Mouse (Mus musculus) layer of hippocampus, adult 8-10 months (tissue): ENCODE results near the gene Rnf145. TPM values are rescaled to one million over a fixed set of nuclear protein-coding genes. Genes with fewer than 3 reads are reported as not detected.
"Not testable (repeated sequence)": the region's sequence is repeated elsewhere in the genome, so short reads cannot be mapped to it uniquely, and the experiment has no call there.

Experiments
- DNase-seq, 2 experiments: peaks; one replicate each; pipeline ENCODE4 v3.0.0; 2022; ENCODE audit warnings: low spot score in 2 of 2
- total RNA-seq, 4 experiments: library from RNA; stranded (reverse); gene quantifications; 2 replicates each; pipeline ENCODE4 v1.2.4; 2022

The Rnf145 gene
- total RNA-seq, 4 experiments from 2014 or later: 77.6 to 108 (median 86.9) TPM

DNA sequence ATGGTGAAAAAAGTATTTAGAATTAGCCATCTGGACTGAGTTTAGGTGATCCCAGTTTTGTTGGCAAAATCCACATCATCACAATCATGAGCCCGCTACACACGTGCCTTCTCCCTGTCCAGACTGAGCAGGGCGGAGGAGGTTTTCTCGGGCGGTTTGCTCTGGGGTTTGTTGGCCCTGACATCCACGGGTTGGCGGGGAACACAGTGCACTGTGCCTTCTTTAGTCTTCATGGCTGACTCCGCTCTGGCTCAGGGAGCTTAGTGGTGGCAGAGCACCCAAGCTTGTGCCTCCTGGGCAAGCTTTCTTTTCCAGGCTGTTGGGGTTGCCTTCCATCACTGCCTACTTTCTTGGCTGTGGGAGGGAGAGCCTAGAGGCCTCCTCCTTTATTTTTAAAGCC lies 41.6 kb downstream of the Rnf145 start:
- no peak for DNase-seq

DNA sequence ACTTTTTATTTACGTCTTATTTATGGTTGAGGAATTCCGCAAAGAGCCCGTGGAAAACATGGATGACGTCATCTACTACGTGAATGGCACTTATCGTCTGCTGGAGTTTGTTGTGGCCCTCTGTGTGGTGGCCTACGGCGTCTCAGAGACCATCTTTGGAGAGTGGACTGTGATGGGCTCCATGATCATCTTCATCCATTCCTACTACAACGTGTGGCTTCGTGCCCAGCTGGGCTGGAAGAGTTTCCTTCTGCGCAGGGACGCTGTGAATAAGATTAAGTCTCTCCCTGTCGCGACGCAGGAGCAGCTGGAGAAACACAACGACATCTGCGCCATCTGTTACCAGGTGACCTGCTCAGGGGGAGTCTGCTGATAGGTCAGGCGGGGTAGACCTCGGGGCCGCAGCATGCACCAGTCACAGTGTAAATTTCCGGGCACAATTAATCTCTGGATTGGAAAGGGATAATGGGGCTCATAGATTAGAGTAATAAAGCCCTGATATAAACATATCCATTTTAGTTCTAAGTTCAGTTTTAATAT lies 42.8 kb downstream of the Rnf145 start:
- no peak for DNase-seq

DNA sequence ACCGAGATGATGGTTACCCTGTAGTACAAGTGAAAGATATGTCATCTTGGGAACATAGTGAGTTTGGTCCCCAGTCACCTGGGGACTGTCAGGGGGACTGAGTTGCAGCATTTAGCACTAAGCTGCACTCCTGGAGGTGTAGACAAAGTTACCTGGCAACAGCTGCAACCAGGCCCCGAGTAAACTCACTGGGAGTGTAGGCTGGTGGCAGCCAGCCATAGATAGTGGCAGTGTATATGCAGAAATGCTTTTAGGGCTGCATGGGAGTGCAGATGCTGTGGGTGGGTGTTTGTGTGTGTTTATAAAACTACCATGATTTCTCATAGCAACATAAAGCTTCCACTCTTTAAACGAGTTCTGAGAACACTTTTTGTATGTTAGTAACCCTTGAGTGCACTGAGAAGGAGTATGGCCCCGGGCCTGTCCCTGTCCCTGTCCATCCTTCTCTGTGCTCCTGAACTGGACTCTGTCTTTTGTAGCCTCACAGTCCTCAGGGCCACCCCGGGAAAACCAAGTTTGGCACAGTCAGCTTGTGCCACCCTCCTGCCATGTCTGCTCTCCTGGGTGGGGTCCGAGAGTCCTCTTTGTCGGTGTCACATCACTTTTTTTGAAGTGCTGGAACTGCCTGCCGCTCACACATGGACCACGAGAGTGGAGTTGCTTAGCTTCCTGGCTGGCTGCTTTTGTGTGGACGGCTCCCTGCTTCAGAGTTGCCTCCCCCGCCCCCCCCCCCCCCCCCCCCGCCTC lies 43.8 kb downstream of the Rnf145 start:
- no peak for DNase-seq

DNA sequence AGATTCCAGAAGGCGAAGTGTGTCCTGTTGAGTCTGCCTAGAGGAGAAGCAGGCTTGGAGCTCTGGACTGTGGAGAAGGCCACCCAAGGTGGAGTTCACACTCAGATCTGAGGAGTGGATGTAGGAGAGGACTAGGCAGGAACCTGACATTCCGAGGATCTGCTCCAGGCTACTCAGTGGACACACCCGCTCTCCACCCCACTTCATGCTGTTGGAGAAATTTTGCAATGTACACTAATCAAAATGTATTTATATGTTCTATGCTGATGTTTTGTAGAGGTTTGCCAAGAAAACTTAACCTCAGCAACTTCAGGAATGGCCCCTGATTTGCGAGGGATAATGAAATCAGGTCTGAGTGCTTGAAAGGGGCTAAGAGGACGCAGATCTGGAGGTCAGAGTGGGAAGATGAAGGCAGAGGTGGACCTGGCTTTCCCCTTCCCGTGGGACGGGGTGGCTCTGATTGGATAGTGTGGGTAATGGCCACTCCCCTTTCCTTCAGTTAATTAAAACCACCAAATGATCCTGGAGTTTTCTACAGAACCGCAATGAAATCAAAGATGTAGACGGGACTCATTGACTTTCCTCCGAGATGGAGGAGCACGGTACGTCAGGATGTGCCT lies 45.6 kb downstream of the Rnf145 start:
- DNase-seq: no peak

DNA sequence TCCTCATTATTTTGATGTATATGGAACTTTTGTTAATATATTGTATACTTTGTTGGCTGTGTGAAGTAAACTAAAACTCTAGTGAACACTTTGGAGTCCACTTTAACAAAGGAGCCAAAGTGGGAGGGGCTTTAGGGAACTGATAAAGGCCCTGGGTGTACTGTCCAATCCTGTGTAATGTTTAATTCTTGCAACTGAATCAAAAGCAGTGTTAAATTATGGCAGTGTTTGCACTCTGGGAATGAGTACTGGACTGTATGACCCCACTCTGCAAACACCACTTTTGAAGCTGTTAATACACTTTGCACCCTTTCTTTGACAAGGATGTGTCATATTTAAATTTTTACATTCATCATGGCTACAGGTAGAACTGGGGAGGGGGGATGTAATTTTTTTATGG lies 46.2 kb downstream of the Rnf145 start:
- DNase-seq: no peak

DNA sequence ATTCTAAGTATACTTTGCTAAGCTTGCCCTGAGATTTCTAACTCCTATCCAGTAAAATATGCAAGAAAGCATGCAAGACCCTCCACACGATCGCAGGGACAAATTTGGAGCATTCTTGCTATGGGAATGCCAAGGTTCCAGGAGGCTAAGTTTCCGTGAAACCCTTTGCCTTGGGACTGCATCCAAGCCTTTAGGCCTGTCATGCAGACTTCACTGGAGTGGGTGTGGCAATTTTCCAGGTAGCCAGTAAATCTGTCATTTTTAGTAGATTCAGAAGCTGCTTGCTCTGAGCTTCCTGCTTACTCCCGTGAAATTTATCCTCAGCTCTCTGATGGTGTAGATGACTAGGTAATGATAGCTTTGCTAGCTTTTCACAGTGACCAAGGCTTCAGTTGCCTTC lies 51.6 kb downstream of the Rnf145 start:
- not testable (repeated sequence) for DNase-seq

DNA sequence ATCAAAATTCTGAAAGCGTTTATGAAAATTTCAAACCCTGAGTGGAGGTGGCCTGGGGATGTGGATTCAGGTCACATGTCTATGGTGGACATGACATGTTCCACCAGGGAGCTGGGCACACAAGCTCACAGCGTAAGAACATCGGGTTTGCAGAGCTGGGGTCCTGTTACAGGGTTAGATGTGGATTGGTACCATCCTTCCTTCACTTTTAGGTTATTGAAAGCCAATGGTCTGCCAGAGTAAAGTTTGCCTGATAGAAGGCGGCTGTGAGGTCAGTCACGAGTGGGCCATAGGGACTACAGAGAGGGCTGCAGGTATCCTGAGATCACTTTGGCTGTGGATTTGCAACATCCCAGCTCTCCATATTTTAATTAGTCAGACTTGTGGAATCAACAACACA lies 54.0 kb downstream of the Rnf145 start:
- no peak for DNase-seq

DNA sequence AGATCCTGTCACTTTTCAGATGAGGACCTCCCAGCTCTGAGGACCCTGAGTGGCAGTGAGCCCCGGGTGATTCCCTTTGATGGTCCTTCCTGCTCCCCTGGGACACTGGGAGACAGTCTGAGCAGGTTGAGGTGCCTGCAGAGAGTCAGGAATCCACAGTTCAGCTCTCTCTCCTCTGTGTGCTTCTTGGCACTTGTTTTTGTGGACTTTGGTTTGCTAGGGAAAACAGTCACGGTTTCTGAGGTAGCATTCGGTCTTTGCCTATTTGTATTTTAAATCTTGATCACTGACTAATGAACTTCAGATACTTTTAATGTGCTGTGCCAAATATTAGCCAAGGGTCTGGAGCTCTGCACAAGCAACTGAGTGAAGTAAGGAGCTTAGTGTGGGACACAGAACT lies 54.6 kb downstream of the Rnf145 start:
- no peak for DNase-seq

DNA sequence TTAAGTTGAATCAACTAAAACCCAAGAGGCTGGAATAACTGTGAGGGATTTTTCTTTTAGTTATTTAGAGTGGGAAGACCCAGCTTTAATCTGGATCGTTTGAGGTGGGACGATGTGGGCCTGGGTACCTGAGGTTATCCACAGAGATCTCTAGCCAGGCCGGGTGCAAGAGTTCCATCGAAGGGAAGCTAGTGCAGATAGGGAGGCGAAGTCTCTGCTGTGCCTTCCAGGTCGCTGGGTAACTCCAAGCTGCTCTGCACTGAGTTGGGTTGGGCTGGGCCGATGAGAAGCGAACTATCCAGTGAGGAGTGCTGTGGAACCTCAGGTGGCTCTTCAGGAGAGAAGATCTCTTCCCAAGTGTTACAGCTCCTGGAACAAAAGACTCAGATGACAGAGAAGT lies 55.6 kb downstream of the Rnf145 start:
- no peak for DNase-seq

DNA sequence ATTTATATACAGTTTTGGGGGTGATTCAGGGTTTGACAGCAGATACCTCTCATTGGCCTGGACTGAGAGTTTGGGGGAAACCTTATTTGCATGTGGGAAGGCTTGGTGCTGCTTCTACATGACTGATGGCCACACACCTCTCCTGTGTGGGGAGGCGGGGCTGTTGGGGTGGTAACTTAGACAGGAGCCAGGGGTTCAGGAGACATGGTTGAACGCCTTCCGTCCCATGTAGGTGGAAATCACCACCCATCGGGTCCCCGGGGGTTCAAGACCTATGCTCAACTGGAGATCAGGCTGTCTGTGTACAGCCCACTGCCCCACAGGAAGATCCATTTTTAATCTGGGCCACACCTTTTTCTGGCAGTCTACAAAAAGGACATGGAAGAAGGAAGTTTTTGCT lies 56.1 kb downstream of the Rnf145 start:
- DNase-seq: no peak

DNA sequence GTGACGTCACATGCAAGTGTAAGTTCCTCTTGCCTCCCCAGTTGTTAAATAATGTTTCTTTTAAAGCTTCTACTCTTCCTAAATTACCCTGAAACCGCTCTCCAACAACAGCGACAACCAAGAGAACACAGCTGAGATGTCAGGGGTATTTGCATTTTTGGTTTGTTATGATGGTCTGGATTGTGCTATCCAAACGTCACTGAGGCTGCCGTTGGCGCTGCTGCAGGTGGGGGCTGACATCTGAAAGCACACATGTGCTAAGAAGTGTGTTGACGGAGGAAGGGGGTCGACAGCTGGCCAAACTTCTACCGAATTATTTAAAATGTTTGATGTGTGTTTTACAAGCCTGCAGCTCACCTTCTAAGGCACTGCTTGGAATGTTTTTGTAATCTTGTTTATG lies 59.1 kb downstream of the Rnf145 start:
- no peak for DNase-seq

DNA sequence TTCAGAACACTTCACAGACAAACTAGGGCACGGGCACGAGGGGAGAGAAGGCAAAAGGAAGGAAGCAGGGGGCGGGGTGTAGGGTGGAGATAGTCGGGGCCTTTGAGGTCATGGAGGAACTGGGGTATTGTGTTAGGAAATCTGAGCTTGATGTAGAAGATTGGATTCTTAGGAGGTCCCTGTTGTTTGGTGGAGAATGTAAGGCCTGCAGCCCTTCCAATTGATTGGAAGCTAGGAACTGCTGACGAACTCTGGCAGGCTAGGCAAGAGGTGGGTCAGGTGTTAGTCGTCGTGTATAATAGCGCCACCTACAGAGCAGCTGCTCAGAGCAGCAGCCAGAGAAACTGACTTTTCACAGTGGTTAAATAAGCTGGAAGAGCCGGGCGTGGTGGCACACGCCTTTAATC lies 62.5 kb downstream of the Rnf145 start:
- no peak for DNase-seq

DNA sequence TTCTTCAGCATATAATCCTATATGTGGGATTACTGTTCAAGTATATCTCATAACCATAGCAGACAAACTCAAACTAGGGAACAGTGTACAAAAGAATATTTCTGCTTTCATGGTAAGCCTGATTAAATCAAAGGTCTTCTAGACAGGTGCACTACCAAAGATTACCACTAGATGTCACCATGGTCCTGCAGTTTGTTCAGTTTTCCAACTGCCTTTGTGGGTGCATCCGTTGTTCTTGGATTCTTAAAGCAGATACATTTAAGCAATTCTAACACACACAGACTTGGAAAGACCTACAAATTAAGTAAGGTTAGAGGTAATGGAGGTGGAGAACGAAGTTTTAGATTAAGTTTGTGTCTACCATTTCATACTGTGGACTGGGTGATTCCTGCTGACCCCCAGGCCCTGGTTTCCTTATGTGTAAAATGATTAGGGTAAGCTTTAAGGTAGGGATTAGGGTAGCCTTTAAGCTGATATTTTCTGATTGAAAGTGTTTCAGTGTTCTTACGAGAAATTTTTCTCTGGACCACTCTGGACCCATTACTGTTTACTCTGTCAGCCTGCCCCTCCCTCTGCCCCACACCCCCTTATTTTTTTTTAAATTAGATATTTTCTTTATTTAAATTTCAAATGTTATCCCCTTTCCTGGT lies 67.4 kb downstream of the Rnf145 start:
- peak in 1 of 2 experiments; percentile 67 for DNase-seq

DNA sequence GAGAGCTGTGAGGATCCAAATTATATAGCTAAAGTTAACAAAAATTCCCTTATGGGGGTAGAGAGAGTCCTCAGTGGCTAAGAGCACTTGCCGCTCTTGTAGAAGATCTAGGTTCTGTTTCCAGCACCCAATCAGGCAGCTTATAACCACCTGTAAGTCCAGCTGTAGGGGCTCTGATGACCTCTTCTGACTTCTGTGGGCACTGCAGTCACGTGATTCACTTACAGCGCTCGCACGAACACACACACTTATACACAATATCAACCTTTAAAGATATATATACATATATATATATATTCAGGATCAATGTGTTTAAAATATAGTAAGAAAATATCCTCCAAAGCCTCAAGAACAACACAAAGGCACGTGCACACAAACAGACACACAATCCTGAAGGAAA lies 74.3 kb downstream of the Rnf145 start:
- no peak for DNase-seq

DNA sequence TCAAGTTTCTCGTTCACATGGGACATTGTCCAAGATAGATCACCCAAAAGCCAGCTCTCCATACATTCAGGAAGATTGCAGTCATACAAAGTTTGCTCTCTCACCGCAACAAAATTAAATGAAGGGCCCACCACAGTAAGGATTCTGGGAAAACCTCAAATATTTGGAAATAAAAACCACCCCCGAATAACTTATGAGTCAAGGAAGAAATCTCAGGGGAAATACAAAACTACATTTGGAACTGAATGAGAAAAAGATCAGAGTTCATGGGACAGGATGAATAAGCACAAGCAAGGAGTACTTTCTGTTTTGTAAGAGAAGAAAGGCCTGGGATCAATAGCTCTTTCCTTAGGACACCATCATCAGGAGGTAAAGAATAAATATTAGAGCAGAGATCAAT lies 76.0 kb downstream of the Rnf145 start:
- no peak for DNase-seq

DNA sequence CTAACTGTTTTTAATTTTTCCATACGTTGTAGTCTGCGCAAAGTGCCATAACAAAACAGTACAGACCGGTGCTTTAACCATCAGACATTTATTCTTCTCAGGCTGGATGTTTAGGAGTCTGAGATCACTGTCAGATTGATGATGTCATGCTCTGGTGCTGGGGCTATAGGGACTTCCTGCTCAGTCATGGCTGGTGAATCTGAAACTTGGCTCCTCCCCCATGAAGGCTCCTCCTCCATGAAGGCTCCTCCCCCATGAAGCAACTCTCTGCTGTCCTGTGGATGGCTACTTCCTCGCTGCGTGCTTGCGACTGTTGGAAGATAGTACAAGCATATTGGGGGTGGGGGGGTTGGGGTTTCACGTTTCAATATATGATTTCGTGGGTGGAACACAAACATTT lies 88.1 kb downstream of the Rnf145 start:
- no peak for DNase-seq

DNA sequence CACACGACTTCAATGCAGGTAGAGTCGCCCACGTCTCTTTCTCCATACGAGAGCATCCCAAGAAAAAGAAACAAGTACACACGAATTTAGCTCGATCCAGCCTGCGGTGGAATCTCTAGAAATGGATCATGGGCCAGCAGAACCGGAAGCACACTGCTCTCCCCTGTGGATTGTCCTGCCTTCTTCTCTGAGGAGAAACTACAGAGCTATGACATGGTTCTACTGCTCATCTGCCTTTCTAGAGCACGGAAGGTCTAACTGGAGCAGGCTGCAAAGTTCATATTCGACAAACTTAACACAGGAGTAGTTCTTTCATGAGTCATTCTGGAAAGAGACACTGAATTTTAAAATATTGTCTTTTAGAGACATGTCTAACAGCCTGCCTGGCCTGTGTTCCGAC lies 89.9 kb downstream of the Rnf145 start:
- DNase-seq: no peak

DNA sequence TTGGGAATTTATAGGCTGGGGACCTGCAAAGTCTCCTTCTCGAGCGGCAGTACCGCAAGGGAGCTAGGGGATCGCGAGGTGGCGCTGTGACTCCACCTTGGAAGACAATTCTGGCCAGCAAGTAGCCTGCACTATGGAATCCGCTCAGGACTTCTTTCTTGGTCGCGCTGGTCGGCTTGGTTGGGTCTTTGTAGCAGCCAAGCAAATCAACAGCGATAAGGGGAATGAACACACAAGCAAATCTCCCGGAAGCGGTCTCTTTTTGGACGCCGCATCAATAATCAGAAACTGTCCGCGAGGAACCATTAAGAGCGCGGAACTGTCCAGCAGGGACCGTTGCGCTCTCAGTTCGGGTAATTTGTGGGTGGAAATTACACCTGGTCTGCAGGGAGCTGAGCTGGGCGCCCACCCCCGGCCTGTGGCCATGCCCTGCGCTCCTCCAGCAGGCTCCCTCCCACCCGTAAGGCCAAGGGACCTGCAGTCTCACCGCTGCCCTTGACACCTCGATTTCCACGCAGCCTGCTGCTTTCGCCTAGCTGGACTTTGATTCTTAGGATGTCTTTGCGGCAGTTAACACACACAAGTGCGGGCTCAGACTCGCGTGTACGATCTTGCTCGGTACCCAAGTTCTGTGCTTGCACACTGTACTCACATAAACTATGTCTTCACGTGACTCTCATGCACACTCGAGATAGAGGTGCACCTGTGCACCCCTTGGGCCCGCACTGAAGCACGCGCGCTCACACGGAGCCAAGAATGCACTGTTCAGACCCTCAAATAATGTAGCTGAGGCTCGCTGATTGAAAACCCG lies 92.4 kb downstream of the Rnf145 start:
- peak; percentile 54 to 88 for DNase-seq

DNA sequence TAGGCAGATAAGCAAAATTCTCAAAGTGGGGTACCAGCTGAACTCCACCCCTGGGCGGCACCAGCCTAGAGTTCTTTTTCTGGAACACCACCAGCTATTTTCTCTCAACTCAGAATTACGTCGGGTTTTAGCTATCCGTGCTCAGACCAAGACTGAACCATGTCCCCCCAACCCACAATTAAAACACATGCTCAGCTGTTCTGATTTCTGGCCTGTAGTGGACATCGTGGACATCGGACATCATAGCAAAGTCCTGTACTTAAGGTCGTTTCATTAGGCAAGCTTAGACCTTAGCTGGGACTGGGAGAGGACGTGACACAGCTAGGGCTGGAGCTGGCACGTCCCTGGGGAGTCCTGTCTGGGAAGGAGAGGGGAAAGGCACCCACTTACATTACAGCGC lies 93.4 kb downstream of the Rnf145 start:
- no peak for DNase-seq

DNA sequence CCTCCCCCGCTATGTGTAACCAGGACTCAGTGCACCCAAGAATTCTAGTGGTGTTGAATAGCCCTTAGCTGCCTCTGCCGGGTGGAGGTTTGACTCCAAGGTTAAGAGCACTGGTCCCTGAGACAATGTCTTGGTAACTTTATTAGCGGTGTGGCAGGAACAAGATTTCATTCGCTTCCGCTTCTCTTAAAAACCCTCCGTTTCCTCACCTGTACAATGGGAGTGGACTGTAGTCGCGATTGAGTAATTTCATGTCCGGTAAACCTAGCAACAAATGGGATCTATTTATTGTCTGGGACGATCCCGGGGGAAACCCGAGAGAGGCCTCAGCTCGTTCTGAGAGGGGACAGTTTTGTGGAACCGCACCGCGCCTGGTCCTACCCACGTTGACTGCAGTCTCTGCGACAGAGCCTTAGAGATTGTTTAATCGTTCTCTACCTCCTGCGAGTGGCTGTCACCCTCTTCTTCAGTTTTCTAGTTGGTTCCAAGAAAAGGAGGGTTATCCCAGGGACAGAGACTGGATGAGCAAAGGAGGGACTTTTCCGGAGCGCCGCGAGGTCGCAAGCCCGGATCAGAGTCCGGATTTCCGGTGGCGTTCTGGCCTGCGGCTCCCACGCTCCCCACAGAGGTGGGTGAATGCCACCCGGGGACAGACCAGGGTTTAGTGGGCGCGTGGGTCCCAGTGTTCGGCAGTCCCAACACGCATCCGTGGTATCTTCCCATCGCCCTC lies 94.1 kb downstream of the Rnf145 start:
- no peak for DNase-seq
